Mouse (Mus musculus): ENCODE measurements at regions not wholly inside any gene's neighbourhood (a gene's known extent, or its start where the extent isn't known, plus 50 kb on each side); places are given as distances from the start of the nearest gene placed in this dataset.

GRCm38 (mm10) chr11:64627180-64627579 lies 190.7 kb upstream of the F930015N05Rik start:
- ATAC-seq (ENCODE audit: insufficient read depth) (no peak), DNase-seq (ENCODE audit: low read depth in 3 of 3, low spot score in 3 of 3) (no peak)
- no peak overlapping the region for H3K4me3 ChIP-seq (ENCODE audit: insufficient read depth in 1 of 2, low read depth in 2 of 2, low read length in 2 of 2)
- H3K4me2 ChIP-seq (ENCODE audit: low read depth): no peak overlapping the region
- 69% methylated on average over 7 of the region's 7 CpGs for WGBS (ENCODE audit: insufficient replicate concordance)
- no peaks in the 10 kb centered on the region for H3K9me3 ChIP-seq (ENCODE audit: control insufficient read depth, low read length)
- H3K27ac ChIP-seq: no peak overlapping the region
- TF ChIP-seq EP300 (IDR thresholded peaks at IDR 0.05; ENCODE audit: low read depth): no peak
- no peak for TF ChIP-seq CTCF (IDR thresholded peaks at IDR 0.05; ENCODE audit: low read depth)
- H3K36me3 ChIP-seq (replicated peaks; ENCODE audit: control insufficient read depth, insufficient read depth, low read depth): no peaks in the 10 kb centered on the region
- no peaks in the 10 kb centered on the region for H3K4me1 ChIP-seq (replicated peaks; ENCODE audit: control insufficient read depth in 2 of 2, insufficient read depth in 2 of 2, low read length in 1 of 2)
- no peaks in the 10 kb centered on the region for H3K27me3 ChIP-seq (ENCODE audit: control insufficient read depth, insufficient read depth, low read length)
- H3K9ac ChIP-seq (replicated peaks): no peak overlapping the region

- Histone ChIP-seq H3K27ac (no peak overlapping the region), H3K4me1 (replicated peaks; ENCODE audit: control insufficient read depth in 2 of 2, insufficient read depth in 2 of 2, low read length in 1 of 2) (no peaks in the 10 kb centered on the region), H3K27me3 (ENCODE audit: control insufficient read depth, insufficient read depth, low read length) (no peaks in the 10 kb centered on the region), H3K9ac (replicated peaks) (no peak overlapping the region), H3K36me3 (replicated peaks; ENCODE audit: control insufficient read depth, insufficient read depth, low read depth) (no peaks in the 10 kb centered on the region), H3K4me3 (ENCODE audit: insufficient read depth in 1 of 2, low read depth in 2 of 2, low read length in 2 of 2) (no peak overlapping the region), H3K4me2 (ENCODE audit: low read depth) (no peak overlapping the region), H3K9me3 (ENCODE audit: control insufficient read depth, low read length) (no peaks in the 10 kb centered on the region)
- WGBS (ENCODE audit: insufficient replicate concordance): 74% methylated on average over 4 of the region's 4 CpGs
- no peak for DNase-seq (ENCODE audit: low read depth in 3 of 3, low spot score in 3 of 3)
- ATAC-seq (ENCODE audit: insufficient read depth): no peak
- TF ChIP-seq EP300 (IDR thresholded peaks at IDR 0.05; ENCODE audit: low read depth) (no peak), CTCF (IDR thresholded peaks at IDR 0.05; ENCODE audit: low read depth) (no peak)
Observed at GRCm38 (mm10) chr11:64640947-64641346, 204.5 kb upstream of the F930015N05Rik start.

- H3K9ac ChIP-seq (replicated peaks): no peak overlapping the region
- H3K4me3 ChIP-seq (ENCODE audit: insufficient read depth in 1 of 2, low read depth in 2 of 2, low read length in 2 of 2): no peak overlapping the region
- H3K27ac ChIP-seq: no peak overlapping the region
- H3K9me3 ChIP-seq (ENCODE audit: control insufficient read depth, low read length): no peaks in the 10 kb centered on the region
- DNase-seq (ENCODE audit: low read depth in 3 of 3, low spot score in 3 of 3): no peak
- TF ChIP-seq EP300 (IDR thresholded peaks at IDR 0.05; ENCODE audit: low read depth) (no peak), CTCF (IDR thresholded peaks at IDR 0.05; ENCODE audit: low read depth) (no peak)
- no peaks in the 10 kb centered on the region for H3K36me3 ChIP-seq (replicated peaks; ENCODE audit: control insufficient read depth, insufficient read depth, low read depth)
- no peaks in the 10 kb centered on the region for H3K4me1 ChIP-seq (replicated peaks; ENCODE audit: control insufficient read depth in 2 of 2, insufficient read depth in 2 of 2, low read length in 1 of 2)
- no peak for ATAC-seq (ENCODE audit: insufficient read depth)
- no peak overlapping the region for H3K4me2 ChIP-seq (ENCODE audit: low read depth)
- WGBS (ENCODE audit: insufficient replicate concordance): 43% methylated on average over 5 of the region's 5 CpGs
- H3K27me3 ChIP-seq (ENCODE audit: control insufficient read depth, insufficient read depth, low read length): no peaks in the 10 kb centered on the region
Observed at GRCm38 (mm10) chr11:64643171-64643570, 206.7 kb upstream of the F930015N05Rik start.

- TF ChIP-seq EP300 (IDR thresholded peaks at IDR 0.05; ENCODE audit: low read depth): no peak
- no peak for TF ChIP-seq CTCF (IDR thresholded peaks at IDR 0.05; ENCODE audit: low read depth)
- H3K4me1 ChIP-seq (replicated peaks; ENCODE audit: control insufficient read depth in 2 of 2, insufficient read depth in 2 of 2, low read length in 1 of 2): 0 out of 4 replicates have a peak, but pooled peaks cover 0 to 2% of the 10 kb centered on the region in 2 experiments
- no peak overlapping the region for H3K27ac ChIP-seq
- WGBS (ENCODE audit: insufficient replicate concordance): 34% methylated on average over 2 of the region's 2 CpGs
- H3K36me3 ChIP-seq (replicated peaks; ENCODE audit: control insufficient read depth, insufficient read depth, low read depth): no peaks in the 10 kb centered on the region
- DNase-seq (ENCODE audit: low read depth in 3 of 3, low spot score in 3 of 3) (no peak), ATAC-seq (ENCODE audit: insufficient read depth) (no peak)
- no peak overlapping the region for H3K4me2 ChIP-seq (ENCODE audit: low read depth)
- H3K9me3 ChIP-seq (ENCODE audit: control insufficient read depth, low read length): no peaks in the 10 kb centered on the region
- no peak overlapping the region for H3K4me3 ChIP-seq (ENCODE audit: insufficient read depth in 1 of 2, low read depth in 2 of 2, low read length in 2 of 2)
- H3K27me3 ChIP-seq (ENCODE audit: control insufficient read depth, insufficient read depth, low read length): no peaks in the 10 kb centered on the region
- no peak overlapping the region for H3K9ac ChIP-seq (replicated peaks)
Observed at GRCm38 (mm10) chr11:64647938-64648337, 211.5 kb upstream of the F930015N05Rik start.

- no peak overlapping the region for H3K4me2 ChIP-seq (ENCODE audit: low read depth)
- H3K4me3 ChIP-seq (ENCODE audit: insufficient read depth in 1 of 2, low read depth in 2 of 2, low read length in 2 of 2): no peak overlapping the region
- no peak overlapping the region for H3K27ac ChIP-seq
- no peaks in the 10 kb centered on the region for H3K36me3 ChIP-seq (replicated peaks; ENCODE audit: control insufficient read depth, insufficient read depth, low read depth)
- H3K9ac ChIP-seq (replicated peaks): no peak overlapping the region
- DNase-seq (ENCODE audit: low read depth in 3 of 3, low spot score in 3 of 3) (no peak), ATAC-seq (ENCODE audit: insufficient read depth) (no peak)
- H3K9me3 ChIP-seq (ENCODE audit: control insufficient read depth, low read length): no peaks in the 10 kb centered on the region
- H3K4me1 ChIP-seq (replicated peaks; ENCODE audit: control insufficient read depth in 2 of 2, insufficient read depth in 2 of 2, low read length in 1 of 2): 0 out of 4 replicates have a peak, but pooled peaks cover 0 to 2% of the 10 kb centered on the region in 2 experiments
- no peaks in the 10 kb centered on the region for H3K27me3 ChIP-seq (ENCODE audit: control insufficient read depth, insufficient read depth, low read length)
- TF ChIP-seq CTCF (IDR thresholded peaks at IDR 0.05; ENCODE audit: low read depth): no peak
- no peak for TF ChIP-seq EP300 (IDR thresholded peaks at IDR 0.05; ENCODE audit: low read depth)
- 60% methylated on average over 10 of the region's 10 CpGs for WGBS (ENCODE audit: insufficient replicate concordance)
Observed at GRCm38 (mm10) chr11:64650571-64651282, 214.3 kb upstream of the F930015N05Rik start.
